Mouse (Mus musculus) CH12F3 (cell line): ENCODE measurements around the gene Mroh7.

ENCODE experiments used
- in situ Hi-C: fragments of 300-500 bp; cut with MboI; formaldehyde crosslinking; loops from 2 replicates; pipeline ENCODE4 v1.14.3; 2020; ENCODE audit warnings: low sequenced_read_pairs

Gene Mroh7

DNA sequence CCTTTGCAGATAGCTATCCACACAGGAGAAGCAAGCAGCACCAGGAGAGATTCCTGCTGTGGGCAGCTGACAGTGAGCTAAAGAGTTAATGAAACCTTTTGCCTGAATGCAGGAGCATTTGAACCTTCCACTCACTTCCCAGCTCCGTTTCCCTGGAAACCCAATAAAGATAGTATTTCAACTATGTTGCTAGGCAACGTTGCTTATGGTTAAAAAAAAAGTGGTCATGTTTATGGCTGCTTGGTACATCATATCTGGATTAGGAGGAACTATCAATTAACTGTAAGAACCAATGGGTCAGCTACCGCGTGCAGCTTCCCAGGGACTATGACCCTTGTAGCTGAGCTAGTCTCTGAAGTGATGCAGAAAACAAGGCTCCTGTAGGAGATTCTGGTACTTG, 29.9 kb downstream of the Mroh7 start:
- in situ Hi-C loops = loop anchor here (10.0 kb wide), 1 partner anchor 86 kb away; the partner anchor contains the start of gene Lexm

DNA sequence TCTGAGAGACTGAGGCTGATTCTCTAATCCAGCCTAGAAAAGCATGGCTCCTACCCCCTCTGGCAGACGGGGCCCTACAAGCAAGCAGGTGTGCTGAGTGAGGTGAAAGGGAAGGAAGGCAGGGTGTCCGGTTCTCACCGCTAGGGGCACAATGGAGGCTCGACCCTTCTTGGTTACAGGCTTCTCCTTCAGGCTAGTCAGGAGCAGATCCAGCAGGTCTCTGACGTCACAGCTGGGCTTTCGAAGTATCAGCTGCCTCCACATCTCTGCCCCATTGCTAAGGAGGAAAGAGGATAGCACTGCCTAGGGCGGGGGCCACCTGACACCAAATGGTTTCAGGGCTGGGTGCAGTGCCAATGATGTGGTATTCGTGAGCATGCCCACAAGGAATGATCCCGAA, 30.7 kb downstream of the Mroh7 start:
- in situ Hi-C loops = loop anchor here (10.0 kb wide), 1 partner anchor 85 kb away; the partner anchor contains the start of gene Lexm

DNA sequence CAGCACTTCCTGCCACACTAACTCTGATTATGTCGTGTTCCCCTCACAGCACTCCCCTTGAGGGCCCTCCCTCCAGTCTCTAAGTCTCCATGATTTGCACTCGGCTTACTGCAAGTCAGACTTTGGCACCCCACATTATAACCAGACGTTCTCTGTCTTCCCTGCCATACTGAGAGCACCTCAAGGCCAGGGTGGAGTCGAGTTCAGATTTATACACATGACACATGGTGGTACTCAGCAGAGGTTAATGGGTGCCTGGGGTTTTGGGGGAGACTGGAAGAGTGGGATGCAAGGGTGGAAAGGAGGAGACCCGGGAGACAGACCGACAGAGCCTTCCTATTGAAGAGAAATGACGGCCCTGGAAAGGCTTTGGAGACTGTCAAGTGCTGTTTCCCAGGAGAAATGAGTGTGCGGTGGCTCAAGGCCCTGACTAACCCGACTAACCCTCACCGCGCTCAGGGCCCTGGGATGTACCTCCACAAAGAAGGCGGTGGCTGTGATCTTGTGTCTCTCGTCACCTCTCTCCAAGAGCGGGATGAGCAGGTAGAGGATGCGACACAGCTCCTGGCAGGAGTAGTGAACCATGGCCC, 36.8 kb downstream of the Mroh7 start:
- in situ Hi-C loops = no loop called here

DNA sequence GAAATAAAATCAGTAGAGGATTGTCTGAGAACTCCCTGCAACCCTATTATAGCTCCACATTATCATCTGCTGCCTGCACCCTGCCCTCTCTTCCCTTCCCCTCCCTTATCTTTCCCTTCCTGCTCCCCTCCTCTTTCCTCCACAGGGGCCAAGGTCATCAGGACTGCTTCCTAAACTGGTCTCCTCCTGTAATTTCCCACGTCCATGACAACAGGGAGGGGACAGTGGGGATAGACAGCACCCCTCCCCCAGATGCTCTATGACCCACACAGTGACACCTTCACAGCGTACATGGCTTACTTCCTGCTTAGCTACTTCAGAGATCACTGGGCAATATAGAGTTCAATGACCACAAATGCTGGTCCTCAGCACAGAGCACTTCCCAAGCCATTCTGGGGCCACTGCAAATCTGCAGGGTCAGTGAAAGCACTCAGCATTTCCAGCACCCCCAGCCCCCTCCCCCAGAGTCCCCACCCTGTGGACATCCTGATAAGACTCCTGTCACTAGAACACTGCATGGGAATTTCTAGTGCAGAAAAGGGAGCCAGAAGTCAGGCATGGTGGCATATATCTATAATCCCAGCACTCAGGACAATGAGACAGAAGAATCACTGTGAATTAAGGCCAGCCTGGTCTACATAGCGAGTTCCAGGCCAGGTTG, 42.0 kb downstream of the Mroh7 start:
- in situ Hi-C loops = no loop called here

DNA sequence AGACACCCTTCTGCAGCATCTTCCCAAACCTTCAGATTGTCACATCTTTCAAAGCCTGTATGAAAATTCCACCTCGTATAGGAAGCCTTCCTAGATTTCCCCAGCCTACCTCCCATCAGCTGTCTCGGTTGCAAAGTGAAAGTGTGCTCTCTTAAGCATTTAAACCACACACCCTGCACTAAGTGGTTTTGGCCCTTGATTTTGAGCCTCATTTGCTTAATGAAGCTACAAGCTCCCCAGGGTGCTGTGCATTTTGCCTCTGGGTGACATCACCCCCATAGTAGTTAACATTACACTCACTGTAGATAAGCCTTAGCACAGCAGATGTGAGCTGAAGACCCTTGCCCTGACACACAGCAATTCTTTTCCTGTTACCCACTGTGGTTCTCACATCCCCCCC, 49.8 kb downstream of the Mroh7 start:
- in situ Hi-C loops = no loop called here

DNA sequence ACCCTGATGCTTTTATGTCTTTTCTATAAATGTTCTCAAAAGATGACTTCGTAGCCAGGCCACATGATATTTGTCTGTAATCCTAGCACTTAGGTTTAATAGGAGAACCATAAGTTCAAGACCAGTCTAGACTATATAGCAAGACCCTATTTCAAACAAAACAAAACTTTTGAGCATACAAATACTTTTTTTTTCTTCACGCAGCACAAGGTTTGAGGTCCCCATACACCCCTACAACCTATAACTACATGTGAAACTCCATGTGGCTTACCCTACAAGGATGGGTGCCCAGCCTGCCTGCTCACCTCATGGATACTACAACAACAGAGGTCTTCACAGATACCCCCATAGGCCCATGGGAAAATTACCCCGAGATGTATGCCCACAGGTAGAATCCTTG, 51.6 kb downstream of the Mroh7 start:
- in situ Hi-C loops = no loop called here

DNA sequence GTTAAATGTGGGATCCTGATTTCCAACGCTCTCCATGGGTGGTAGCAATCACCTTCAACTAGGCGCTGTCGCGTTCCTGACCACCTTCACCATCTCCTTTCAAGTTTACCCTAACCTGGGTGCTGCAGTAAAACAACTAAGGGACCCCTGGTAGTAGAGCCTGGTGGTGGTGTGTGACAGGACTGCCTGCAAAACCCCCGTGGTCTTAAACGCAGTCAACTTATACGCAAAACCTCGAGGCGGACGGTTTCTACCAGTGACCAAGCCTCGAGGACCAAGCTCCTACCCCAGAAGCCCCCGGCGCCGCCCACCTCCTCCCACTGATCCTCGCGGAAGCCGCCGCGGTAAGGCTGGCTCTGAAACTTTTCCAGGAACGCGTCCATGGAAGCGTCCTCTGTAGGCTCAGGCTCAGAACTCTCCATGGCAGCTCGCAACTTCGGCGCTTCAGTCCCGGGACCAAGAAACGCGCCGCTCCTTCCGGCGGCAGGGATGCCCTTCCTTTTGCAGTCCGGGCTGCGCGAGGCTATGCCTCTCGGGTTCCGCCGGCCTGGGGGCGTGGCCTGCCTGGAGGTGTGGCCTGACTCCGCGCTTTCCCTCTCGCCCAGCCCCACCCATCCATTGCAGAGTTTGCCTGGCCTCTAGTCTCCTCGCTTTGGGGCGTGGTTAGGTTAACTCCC, 52.1 kb downstream of the Mroh7 start, which contains the start of gene Ttc4:
Gene Ttc4, minus strand, starts transcription at position 503 of the 677 bp plus-strand sequence.
- in situ Hi-C loops = no loop called here

DNA sequence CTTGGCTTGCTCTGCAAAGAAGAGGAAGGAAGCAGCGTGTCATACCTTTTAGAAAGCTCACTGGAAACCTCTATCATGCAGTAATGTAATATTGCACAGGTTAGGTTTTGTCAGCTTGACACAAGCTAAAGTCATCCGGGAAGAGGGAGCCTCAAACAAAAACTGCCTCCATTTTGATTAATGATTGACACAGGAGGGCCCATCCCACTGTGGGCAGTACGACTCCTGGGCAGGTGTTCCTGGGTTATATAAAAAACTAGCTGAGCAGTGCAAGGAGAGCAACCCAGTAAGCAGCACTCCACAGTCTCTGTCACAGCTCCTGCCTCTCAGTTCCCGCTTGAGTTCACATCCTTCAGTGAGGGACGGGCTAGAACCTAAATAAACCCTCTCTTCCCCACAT, 54.0 kb downstream of the Mroh7 start:
- in situ Hi-C loops = no loop called here

DNA sequence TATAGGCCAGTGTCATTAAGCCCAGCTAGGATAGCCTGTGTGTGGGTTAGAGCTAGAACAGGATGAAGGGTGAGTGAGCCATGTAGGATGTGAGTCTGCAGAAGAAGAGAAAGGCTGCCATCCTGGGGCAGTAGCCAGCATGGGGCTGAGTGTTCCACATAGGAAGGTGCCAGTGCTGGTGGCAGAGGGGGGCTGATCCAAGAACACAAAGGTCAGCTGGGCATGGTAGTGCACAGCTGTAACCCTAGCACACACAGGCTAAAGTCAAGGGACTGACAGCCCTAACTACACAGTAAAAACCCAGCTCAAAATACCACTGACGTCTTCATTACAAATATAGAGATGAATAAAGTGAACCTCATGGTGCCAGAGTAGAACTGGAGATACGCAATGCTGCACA, 64.2 kb downstream of the Mroh7 start:
- in situ Hi-C loops = no loop called here

DNA sequence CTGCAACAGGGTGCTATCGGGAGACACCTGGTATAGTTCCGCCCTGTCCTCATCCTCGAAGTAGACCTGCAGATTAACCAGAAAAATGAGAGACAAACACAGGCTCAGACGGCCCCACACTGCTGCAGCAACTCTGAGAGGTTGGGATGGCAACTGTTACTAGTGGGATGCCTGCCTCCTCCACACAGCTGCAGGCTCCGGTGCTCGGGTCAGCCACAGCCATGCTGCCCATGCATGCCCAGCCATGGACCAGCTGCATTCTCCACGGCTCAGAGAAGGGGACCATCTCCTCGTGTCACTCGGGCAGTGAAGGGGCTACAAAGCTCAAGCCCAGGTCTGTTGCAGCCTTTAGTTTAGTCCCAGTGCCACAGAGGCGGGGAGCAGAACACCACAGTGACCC, 65.1 kb downstream of the Mroh7 start:
- in situ Hi-C loops = no loop called here

DNA sequence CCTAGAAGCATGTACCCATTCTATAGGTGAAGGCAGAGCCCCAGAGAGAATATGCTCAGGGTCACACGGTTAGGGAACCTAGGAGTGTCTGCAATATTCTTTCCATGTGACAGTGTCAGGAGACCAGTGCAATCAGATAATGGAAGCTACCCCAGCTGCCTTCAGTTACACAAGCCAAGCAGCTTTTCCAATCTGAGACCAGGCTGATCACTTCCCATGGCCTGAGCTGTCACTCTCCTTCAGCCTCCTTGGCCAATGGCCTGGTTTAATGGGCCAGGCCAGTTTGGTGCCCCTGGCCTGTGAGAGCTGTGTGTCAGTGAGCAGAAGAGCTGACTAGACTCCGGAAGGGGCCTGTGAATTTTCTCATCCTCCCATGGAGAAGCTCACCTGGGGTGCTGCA, 65.5 kb downstream of the Mroh7 start:
- in situ Hi-C loops = no loop called here

DNA sequence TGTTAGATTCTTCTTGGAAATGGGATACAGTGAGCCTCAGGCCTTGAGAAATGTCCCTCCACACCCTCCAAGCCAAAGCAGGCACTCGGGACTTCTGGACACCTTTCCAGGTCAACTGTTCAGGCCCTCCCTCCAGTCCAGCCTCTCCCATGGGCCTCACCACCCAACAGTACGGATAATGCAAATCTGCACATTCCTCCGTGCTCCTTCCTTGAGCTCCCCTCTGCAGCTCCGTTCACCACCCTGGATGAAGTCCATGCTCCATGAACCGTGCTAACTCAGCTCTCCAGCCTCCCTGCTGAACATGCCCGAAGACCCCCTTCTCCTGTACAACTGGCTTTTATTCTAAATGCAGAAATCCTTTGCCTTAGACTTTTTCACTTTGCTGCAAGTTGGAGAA, 66.0 kb downstream of the Mroh7 start:
- in situ Hi-C loops = no loop called here

DNA sequence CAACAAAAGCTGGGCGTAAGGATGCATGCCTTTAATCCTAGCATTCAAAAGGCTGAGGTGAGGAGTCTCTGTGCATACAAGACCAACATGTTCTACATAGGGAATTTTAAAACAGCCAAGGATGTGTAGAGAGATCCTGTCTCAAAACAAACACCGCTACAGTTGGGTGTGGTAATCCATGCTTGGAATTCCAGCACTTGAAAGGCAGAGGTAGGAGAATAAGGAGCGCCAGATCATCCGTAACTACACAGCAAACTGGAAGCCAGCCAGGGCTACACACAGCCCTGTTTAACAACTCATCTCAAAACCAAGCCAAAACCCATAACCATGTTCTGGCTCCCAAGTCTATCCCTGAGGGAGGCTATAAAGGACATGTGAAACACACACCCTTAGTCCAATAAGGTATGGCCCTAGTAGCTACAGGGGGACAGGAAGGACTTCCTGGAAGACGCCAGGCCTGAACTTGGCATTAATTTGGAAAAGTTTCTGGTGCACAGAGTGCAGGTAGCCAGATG, 66.7 kb downstream of the Mroh7 start:
- in situ Hi-C loops = no loop called here

DNA sequence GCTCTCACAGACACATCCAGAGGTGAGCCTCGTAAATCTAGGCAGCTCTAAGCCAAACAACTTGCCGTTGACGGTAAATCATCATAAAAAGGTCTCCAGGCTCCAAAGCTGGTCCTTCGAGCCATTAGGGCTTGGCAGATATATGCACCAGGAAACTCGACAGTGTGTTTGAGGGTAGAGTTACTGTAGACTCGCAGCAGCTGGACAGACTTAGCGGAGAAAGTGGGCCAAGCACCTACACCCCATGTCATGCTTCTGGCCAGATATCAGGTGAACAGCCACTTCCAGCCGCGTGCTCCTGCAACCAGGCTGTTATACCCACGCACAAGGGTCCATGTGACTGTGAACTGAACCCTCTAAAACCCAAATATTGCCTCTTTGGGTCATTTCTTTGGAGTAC, 75.0 kb downstream of the Mroh7 start:
- in situ Hi-C loops = no loop called here

DNA sequence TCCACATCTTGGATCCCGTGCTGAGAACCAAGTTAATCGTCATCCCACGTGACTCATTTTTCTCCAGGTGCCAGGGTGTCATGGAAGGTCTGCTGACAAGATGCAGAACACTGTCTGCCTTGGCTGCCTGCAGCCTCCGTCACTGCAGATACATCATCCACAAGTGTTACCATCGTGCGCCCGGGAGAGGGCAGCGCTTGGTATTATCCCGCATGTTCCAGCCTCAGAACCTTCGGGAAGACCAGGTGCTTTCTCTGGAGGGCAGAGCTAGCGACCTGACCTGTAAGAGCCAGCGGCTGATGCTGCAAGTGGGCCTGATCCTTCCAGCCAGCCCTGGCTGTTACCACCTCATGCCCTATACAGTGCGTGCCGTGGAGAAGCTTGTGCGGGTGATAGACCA, 77.7 kb downstream of the Mroh7 start:
- in situ Hi-C loops = no loop called here

DNA sequence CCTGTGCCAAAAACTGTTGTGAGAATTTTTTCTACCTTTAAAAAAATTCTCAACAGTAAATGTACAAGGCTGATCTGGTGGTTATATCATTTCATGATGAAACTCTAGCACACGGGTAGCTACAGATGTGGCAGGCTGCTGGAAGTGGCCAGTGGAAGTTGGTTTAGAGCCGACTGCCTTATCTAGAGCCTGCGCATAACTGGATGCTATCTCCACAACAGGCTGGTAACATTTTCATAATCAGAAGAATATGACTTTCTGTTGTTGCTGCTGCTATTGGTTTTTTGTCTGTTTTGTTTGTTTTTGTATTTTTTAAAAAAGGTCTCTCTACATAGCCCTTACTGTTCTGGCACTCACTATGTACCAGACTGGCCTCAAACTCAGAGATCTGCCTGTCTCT, 78.2 kb downstream of the Mroh7 start:
- in situ Hi-C loops = no loop called here

DNA sequence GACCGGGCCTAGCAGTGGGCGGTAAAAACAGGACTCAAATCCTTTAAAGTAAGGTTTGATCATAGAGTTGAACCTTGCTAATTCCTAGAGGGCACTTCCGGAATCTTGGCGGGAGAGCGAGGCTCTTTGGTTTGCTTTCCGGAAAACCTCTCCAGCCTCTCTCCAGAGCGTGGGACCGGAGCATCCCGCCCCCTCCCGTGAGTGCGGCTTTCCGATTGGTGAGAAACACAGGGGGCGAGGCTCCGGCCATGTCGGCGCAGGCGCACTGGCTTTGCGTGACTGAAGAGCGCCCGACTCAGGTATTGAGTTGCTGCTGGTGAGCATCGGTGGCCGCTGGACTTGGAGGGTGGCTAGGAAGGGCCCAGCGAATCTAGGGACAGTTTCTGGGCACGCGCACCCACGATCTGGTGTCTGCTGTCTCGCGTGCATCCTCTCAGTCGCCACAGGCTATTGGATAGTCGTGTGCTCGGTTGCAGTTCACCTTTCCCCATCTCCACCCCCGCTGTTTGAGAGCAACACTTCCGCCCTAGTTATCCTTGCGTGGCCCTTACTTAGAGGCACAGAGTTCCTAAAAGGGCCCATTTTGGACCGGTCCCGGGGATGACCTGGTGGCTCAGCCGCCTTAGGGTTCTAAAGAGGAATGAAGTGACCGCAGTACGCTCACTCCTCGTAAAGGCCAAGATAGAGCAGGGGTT, 79.7 kb downstream of the Mroh7 start, which contains the start of gene Pars2:
Gene Pars2, plus strand, starts transcription at position 237 of the 695 bp plus-strand sequence.
- in situ Hi-C loops = no loop called here

DNA sequence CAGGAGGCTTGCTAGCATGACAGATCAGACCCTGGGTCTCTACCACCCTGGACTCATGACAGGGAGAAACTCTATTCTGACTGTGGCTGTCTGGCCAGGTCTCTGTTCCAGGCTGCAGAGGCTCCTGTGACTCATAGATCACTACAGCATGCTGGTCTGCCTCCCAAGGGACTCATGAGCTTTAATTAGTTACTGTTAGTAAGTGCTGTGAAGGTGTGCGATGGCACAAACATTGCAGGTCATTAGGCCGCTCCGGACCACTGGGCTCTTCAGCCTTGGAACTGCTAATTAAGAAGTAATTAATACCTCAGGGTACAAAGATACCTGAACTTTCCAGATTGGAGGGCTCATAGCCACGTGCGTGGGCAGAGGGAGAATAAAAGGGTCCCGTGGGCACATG, 83.6 kb downstream of the Mroh7 start:
- in situ Hi-C loops = no loop called here

DNA sequence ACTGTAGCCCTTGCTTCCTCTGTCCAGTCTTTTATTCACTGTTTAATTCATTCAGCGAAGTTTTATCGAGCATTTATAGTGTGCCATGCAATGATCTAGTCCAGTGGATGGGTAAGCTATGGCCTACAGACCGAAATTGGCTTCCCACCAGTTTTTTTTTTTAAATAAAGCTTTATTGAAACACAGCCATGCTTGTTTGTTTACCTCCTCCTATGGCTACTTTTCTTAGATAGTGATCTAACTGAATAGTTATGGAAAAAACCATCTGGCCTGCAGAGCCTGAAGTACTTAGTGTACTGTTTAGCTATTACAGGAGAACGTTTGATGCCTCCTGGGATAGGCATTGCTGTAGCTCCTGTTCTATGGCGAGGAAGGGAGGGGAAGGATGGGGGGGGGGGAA, 84.9 kb downstream of the Mroh7 start:
- in situ Hi-C loops = no loop called here

DNA sequence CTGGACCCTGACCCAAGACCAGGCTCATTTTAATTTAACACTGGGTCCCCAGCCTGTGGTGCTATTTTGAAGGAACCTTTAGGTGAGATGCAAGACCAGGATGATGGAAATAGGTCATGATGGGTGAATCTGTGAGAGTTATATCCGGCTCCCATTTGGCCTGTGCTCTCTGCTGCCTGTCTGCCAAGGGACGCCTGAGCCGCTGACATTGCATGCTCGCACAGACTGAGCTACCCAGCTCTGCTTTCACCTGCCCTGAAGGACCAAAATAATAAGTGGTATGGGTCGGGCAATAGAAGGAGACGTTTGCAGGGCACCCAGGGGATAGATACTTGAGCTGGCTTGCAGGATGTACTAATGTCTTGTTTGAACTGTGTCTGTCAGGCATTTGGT, 86.5 kb downstream of the Mroh7 start:
- in situ Hi-C loops = no loop called here

DNA sequence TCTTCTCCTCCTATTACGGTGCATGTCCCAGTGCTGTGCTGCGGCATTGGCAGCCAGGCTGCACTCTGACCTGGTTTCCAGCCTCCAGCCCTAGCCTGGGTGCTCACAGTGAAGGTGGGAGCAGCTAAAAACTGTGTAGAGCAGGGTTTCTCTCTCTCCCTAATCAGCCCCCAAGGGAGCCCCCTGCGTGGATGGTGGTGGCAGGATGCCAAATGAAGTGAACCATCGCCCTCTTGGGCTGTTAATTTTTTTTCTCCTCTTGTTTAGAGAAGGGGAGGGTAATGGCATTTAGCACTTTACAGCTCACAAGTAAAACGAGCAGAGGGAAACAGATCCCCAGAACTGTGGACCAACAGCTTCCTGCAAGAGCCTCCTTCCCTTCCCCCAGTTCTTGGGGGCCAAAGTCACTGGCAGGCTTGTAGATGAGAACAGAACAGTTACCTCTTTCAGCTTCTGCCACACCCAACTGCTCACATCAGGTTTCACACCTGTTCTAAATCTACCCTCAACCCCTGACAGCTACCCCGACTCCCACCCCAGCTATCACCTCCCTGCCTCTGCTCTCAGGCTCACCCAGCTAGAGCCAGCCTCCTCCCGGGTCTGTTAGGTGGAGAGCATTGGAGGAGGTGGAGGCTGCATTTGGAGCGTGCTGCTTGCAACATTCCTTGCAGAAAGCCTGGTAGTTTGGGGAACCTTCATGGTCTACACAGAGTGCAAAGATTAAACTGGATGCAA, 87.1 kb downstream of the Mroh7 start:
- in situ Hi-C loops = no loop called here
